8 mouse cellular contexts compared by ENCODE assay signal in the genomic region with DNA sequence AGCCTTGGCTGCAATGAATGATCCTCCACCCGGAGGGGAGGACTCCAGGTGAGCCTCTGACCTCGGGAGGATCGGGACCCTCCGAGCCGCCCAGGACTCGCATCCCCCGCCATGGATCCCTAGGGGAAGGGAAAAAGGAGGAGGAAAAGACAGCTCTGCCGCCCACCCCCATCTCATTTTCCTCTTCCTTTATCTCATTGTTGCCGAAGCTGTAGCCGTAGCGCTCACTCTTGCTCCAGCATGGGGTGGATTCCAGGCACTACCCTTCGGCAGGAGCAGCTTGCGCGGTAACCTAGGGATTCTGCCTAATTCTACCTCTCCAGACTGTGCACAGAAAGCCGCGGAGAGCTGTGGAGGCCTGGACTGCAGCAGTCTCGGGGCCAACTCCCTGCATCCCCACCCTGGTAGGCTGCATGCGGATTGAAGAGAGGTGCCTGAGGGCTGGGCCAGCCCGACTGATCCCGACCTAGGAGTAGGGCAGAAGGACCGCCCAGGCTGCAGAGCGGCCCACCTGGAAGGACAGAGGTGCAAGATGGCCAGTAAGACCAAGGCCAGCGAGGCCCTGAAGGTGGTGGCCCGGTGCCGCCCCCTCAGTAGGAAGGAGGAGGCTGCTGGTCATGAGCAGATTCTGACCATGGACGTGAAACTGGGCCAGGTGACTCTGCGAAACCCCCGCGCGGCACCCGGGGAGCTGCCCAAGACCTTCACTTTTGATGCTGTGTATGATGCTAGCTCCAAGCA. TPM values are rescaled to one million over a fixed set of nuclear protein-coding genes. Genes with fewer than 3 reads are reported as not detected.
DNase-seq lines count a peak whose midpoint lies in the region; ATAC-seq and TF ChIP-seq lines count a peak whose summit lies in the region.

No protein-coding gene starts in this region.

- TF ChIP-seq EP300 in ES-Bruce4 (IDR thresholded peaks at IDR 0.05; ENCODE audit: insufficient read depth, low read depth, low read length): no peak

- H3K27me3 ChIP-seq in kidney, postnatal 0 days (ENCODE audit: insufficient read depth, low read length): no peaks in the 10 kb centered on the region
- no peaks in the 10 kb centered on the region for H3K27me3 ChIP-seq in ES-Bruce4 (ENCODE audit: control insufficient read depth, insufficient read depth, low read length, poor library complexity, severe bottlenecking)
- H3K27me3 ChIP-seq in forebrain, embryonic 16.5 days (replicated peaks; ENCODE audit: control insufficient read depth, insufficient read depth, low read length): no peaks in the 10 kb centered on the region
- no peaks in the 10 kb centered on the region for H3K27me3 ChIP-seq in limb, embryonic 10.5 days (ENCODE audit: low read depth, poor library complexity, severe bottlenecking)
- no peaks in the 10 kb centered on the region for H3K27me3 ChIP-seq in neural tube, embryonic 12.5 days (replicated peaks)

- no peak for TF ChIP-seq CTCF in kidney, postnatal 0 days (IDR thresholded peaks at IDR 0.05; ENCODE audit: low read depth)
- no peak for TF ChIP-seq CTCF in ES-Bruce4 (IDR thresholded peaks at IDR 0.05; ENCODE audit: low read depth, low read length)

- H3K4me1 ChIP-seq in kidney, postnatal 0 days (replicated peaks; ENCODE audit: insufficient read depth, low read length): peaks cover 15% of the 10 kb centered on the region; the same call in 1 of the 2 replicates
- H3K4me1 ChIP-seq in ES-Bruce4 (ENCODE audit: control insufficient read depth, insufficient read depth, low read length): peaks cover 1% of the 10 kb centered on the region
- peaks cover 44% of the 10 kb centered on the region for H3K4me1 ChIP-seq in forebrain, embryonic 16.5 days (replicated peaks; ENCODE audit: control insufficient read depth, insufficient read depth, low read length)
- H3K4me1 ChIP-seq in limb, embryonic 10.5 days: peaks cover 24% of the 10 kb centered on the region
- peaks cover 45% of the 10 kb centered on the region for H3K4me1 ChIP-seq in neural tube, embryonic 12.5 days

- TF ChIP-seq POLR2A in ES-Bruce4 (IDR thresholded peaks at IDR 0.05; ENCODE audit: insufficient read depth, low read length): no peak

- H3K4me2 ChIP-seq in kidney, postnatal 0 days (ENCODE audit: low read length): peak overlapping the region; percentile 83
- H3K4me2 ChIP-seq in forebrain, embryonic 16.5 days (ENCODE audit: low read length): peak overlapping the region; percentile 73
- H3K4me2 ChIP-seq in neural tube, embryonic 12.5 days (replicated peaks): peak overlapping the region; percentile 91

- H3K4me3 ChIP-seq in kidney, postnatal 0 days (replicated peaks; ENCODE audit: low read depth, low read length): peak overlapping the region; percentile 90
- H3K4me3 ChIP-seq in ES-Bruce4 (ENCODE audit: low read depth, low read length): peak overlapping the region; percentile 87
- peak overlapping the region; percentile 83 for H3K4me3 ChIP-seq in forebrain, embryonic 16.5 days (replicated peaks; ENCODE audit: low read length)
- peak overlapping the region; percentile 77 for H3K4me3 ChIP-seq in limb, embryonic 10.5 days
- peak overlapping the region; percentile 72 for H3K4me3 ChIP-seq in neural tube, embryonic 12.5 days

- H3K27ac ChIP-seq in kidney, postnatal 0 days: peak overlapping the region; percentile 25
- H3K27ac ChIP-seq in ES-Bruce4 (ENCODE audit: insufficient read depth, low read length): no peak overlapping the region
- peak overlapping the region; percentile 98 for H3K27ac ChIP-seq in forebrain, embryonic 16.5 days (ENCODE audit: low read length)
- peak overlapping the region; percentile 87 for H3K27ac ChIP-seq in limb, embryonic 10.5 days
- H3K27ac ChIP-seq in neural tube, embryonic 12.5 days: peak overlapping the region; percentile 71

- 3% methylated on average over 31 of the region's 31 CpGs for WGBS in kidney, postnatal 0 days
- under 1% methylated on average over 31 of the region's 31 CpGs for WGBS in forebrain, embryonic 16.5 days
- 2% methylated on average over 31 of the region's 31 CpGs for WGBS in limb, embryonic 10.5 days
- WGBS in neural tube, embryonic 12.5 days: 2% methylated on average over 31 of the region's 31 CpGs

- H3K36me3 ChIP-seq in kidney, postnatal 0 days (ENCODE audit: insufficient read depth, low read length): no peaks in the 10 kb centered on the region
- H3K36me3 ChIP-seq in ES-Bruce4 (ENCODE audit: control insufficient read depth, insufficient read depth, low read length, poor library complexity, severe bottlenecking): no peaks in the 10 kb centered on the region
- peaks cover 13% of the 10 kb centered on the region; the same call in 1 of the 2 replicates for H3K36me3 ChIP-seq in forebrain, embryonic 16.5 days (ENCODE audit: control insufficient read depth, insufficient read depth)
- H3K36me3 ChIP-seq in limb, embryonic 10.5 days: peaks cover 23% of the 10 kb centered on the region
- peaks cover 16% of the 10 kb centered on the region for H3K36me3 ChIP-seq in neural tube, embryonic 12.5 days

- DNase-seq in kidney, postnatal 0 days (ENCODE audit: low spot score): peak; percentile 25
- DNase-seq in kidney, adult 11 months: no peak
- peak; percentile 37 to 49 for DNase-seq in cerebellum, adult 18-20 months
- DNase-seq in limb, embryonic 10.5 days (ENCODE audit: low spot score): peak; percentile 61
- no peak for DNase-seq in spleen, adult 18-20 months

- H3K9ac ChIP-seq in kidney, postnatal 0 days (ENCODE audit: low read depth, low read length): peak overlapping the region; percentile 75
- peak overlapping the region; percentile 62 for H3K9ac ChIP-seq in ES-Bruce4 (ENCODE audit: low read depth, poor library complexity, severe bottlenecking)
- H3K9ac ChIP-seq in forebrain, embryonic 16.5 days (replicated peaks; ENCODE audit: low read depth, low read length): peak overlapping the region; percentile 95
- H3K9ac ChIP-seq in neural tube, embryonic 12.5 days: peak overlapping the region; percentile 93

- ATAC-seq in kidney, postnatal 0 days (replicated peaks; ENCODE audit: low FRiP score, low read depth): peak; percentile 27; the same call in 1 of the 2 replicates
- ATAC-seq in forebrain, embryonic 16.5 days: peak; percentile 32
- ATAC-seq in neural tube, embryonic 12.5 days (ENCODE audit: low FRiP score, low read depth): peak; percentile 59

- H3K9me3 ChIP-seq in kidney, postnatal 0 days (replicated peaks; ENCODE audit: low read length): no peaks in the 10 kb centered on the region
- H3K9me3 ChIP-seq in ES-Bruce4 (replicated peaks; ENCODE audit: control insufficient read depth, insufficient read depth, low read length, poor library complexity, severe bottlenecking): no peaks in the 10 kb centered on the region
- 0 out of 2 replicates have a peak, but pooled peaks cover 5% of the 10 kb centered on the region for H3K9me3 ChIP-seq in forebrain, embryonic 16.5 days (ENCODE audit: control insufficient read depth, low read length)
- peaks cover 5% of the 10 kb centered on the region; the same call in 1 of the 2 replicates for H3K9me3 ChIP-seq in limb, embryonic 10.5 days (replicated peaks)
- peaks cover 10% of the 10 kb centered on the region; the same call in 1 of the 2 replicates for H3K9me3 ChIP-seq in neural tube, embryonic 12.5 days

RNA-seq across cellular contexts. Expression of gene Kif3c, which starts 0.7 kb away (rescaled TPM):
- polyA plus RNA-seq in kidney, postnatal 0 days (2015; fragmentation: Nextera tagmentation; extraction: Ambion mirVana): 6.2 and 6.4 TPM in 2 replicates
- 13.1 and 15.1 TPM in 2 replicates for polyA plus RNA-seq in ES-Bruce4 (2011; ENCODE audit: insufficient read depth, insufficient read length, low read depth, missing spikeins)
- 118 and 122 TPM in 2 replicates for polyA plus RNA-seq in forebrain, embryonic 16.5 days (2015; fragmentation: Nextera tagmentation; extraction: Ambion mirVana)
- 13.2 and 16.4 TPM in 2 replicates for polyA plus RNA-seq in limb, embryonic 10.5 days (2016; fragmentation: Nextera tagmentation; extraction: Ambion mirVana)
- 59.5 and 66.3 TPM in 2 replicates for polyA plus RNA-seq in neural tube, embryonic 12.5 days (2016; fragmentation: Nextera tagmentation; extraction: Ambion mirVana)

RNA-seq across cellular contexts. Expression of gene Rab10, which starts 55.9 kb away (rescaled TPM):
- polyA plus RNA-seq in kidney, postnatal 0 days (2015; fragmentation: Nextera tagmentation; extraction: Ambion mirVana): 71.1 and 78.3 TPM in 2 replicates
- polyA plus RNA-seq in ES-Bruce4 (2011; ENCODE audit: insufficient read depth, insufficient read length, low read depth, missing spikeins): 85.4 and 93.9 TPM in 2 replicates
- polyA plus RNA-seq in forebrain, embryonic 16.5 days (2015; fragmentation: Nextera tagmentation; extraction: Ambion mirVana): 135 and 155 TPM in 2 replicates
- 67.2 and 74.8 TPM in 2 replicates for polyA plus RNA-seq in limb, embryonic 10.5 days (2016; fragmentation: Nextera tagmentation; extraction: Ambion mirVana)
- polyA plus RNA-seq in neural tube, embryonic 12.5 days (2016; fragmentation: Nextera tagmentation; extraction: Ambion mirVana): 159 and 182 TPM in 2 replicates

Comparison
In these comparisons a context has a peak if more than half of its experiments do, and no peak if none do; other contexts are left out.
1. DNase-seq: peak in kidney, postnatal 0 days (single experiment), cerebellum, adult 18-20 months (2 of 2) and limb, embryonic 10.5 days (single experiment); none in kidney, adult 11 months (single experiment) and spleen, adult 18-20 months (0 of 2).
2. Peak in every context shown above with its lines, with median percentiles within 50 percentile points of each other: ATAC-seq, H3K4me2 ChIP-seq, H3K4me3 ChIP-seq and H3K9ac ChIP-seq.